In the genomic region with DNA sequence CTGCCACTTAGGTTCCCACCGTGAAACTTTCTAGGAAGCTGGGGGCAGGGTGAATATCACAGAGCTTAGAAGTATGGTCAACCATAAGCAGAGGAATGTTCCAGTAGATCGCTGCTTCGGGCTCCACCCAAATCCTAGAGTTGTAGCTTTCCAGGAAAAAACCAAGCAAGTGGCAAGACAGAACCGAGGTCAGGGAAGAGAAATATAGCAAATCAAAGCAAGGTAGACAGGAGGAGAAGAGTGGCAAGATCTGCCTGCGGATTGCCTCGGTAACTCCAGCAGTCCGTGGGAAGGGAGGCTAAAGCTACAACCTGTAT, we compare ENCODE assay signal across 8 mouse cellular contexts. TPM values are rescaled to one million over a fixed set of nuclear protein-coding genes. Genes with fewer than 3 reads are reported as not detected.
DNase-seq lines count a peak whose midpoint lies in the region; ATAC-seq and TF ChIP-seq lines count a peak whose summit lies in the region.

No protein-coding gene starts in this region.

- WGBS in heart, embryonic 11.5 days (ENCODE audit: insufficient replicate concordance): 58% methylated on average over 7 of the region's 7 CpGs
- WGBS in lung, embryonic 16.5 days: 61% methylated on average over 7 of the region's 7 CpGs
- WGBS in intestine, postnatal 0 days: 59% methylated on average over 7 of the region's 7 CpGs
- 58% methylated on average over 7 of the region's 7 CpGs for WGBS in stomach, embryonic 15.5 days

- no peaks in the 10 kb centered on the region for H3K36me3 ChIP-seq in heart, embryonic 11.5 days (ENCODE audit: control insufficient read depth, insufficient read depth, low read length)
- no peaks in the 10 kb centered on the region for H3K36me3 ChIP-seq in lung, embryonic 16.5 days (ENCODE audit: control insufficient read depth, insufficient read depth, low read length)
- H3K36me3 ChIP-seq in intestine, postnatal 0 days (ENCODE audit: control insufficient read depth, insufficient read depth): no peaks in the 10 kb centered on the region
- no peaks in the 10 kb centered on the region for H3K36me3 ChIP-seq in stomach, embryonic 15.5 days

- no peak for TF ChIP-seq CTCF in intestine, postnatal 0 days (IDR thresholded peaks at IDR 0.05; ENCODE audit: low read depth)

- ATAC-seq in heart, embryonic 11.5 days (replicated peaks; ENCODE audit: insufficient number of reproducible peaks, low FRiP score, low TSS enrichment): no peak
- no peak for ATAC-seq in lung, embryonic 16.5 days (ENCODE audit: low read depth)
- ATAC-seq in intestine, postnatal 0 days: no peak
- ATAC-seq in stomach, embryonic 15.5 days (ENCODE audit: insufficient read depth, low FRiP score, low read depth): no peak

- H3K4me3 ChIP-seq in heart, embryonic 11.5 days (ENCODE audit: low read depth, low read length): peak overlapping the region; percentile 29; the same call in 1 of the 2 replicates
- peak overlapping the region; percentile 19; the same call in 1 of the 2 replicates for H3K4me3 ChIP-seq in lung, embryonic 16.5 days (ENCODE audit: low read length)
- H3K4me3 ChIP-seq in intestine, postnatal 0 days (ENCODE audit: low read depth, low read length): peak overlapping the region; percentile 4; the same call in 1 of the 2 replicates
- peak overlapping the region; percentile 15 for H3K4me3 ChIP-seq in stomach, embryonic 15.5 days (replicated peaks)

- peak overlapping the region; percentile 59 for H3K4me2 ChIP-seq in heart, embryonic 11.5 days
- peak overlapping the region; percentile 48 for H3K4me2 ChIP-seq in lung, embryonic 16.5 days (ENCODE audit: low read depth, low read length)
- peak overlapping the region; percentile 49 for H3K4me2 ChIP-seq in intestine, postnatal 0 days (replicated peaks; ENCODE audit: low read depth)
- peak overlapping the region; percentile 41; the same call in 1 of the 2 replicates for H3K4me2 ChIP-seq in stomach, embryonic 15.5 days

- no peak for DNase-seq in heart, postnatal 4 days
- DNase-seq in lung, postnatal 25 days (ENCODE audit: low spot score): no peak
- no peak for DNase-seq in ovary, adult 18-20 months (ENCODE audit: low spot score)
- DNase-seq in left cerebral cortex, postnatal 25 days (ENCODE audit: low spot score in 2 of 2): no peak

- no peak overlapping the region for H3K9ac ChIP-seq in heart, embryonic 11.5 days (ENCODE audit: low read depth, low read length)
- peak overlapping the region; percentile 42; the same call in 1 of the 2 replicates for H3K9ac ChIP-seq in lung, embryonic 16.5 days (ENCODE audit: low read length)
- no peak overlapping the region for H3K9ac ChIP-seq in intestine, postnatal 0 days (ENCODE audit: low read depth, low read length)
- no peak overlapping the region for H3K9ac ChIP-seq in stomach, embryonic 15.5 days

- no peak overlapping the region for H3K27ac ChIP-seq in heart, embryonic 11.5 days (ENCODE audit: low read depth, low read length)
- no peak overlapping the region for H3K27ac ChIP-seq in lung, embryonic 16.5 days (ENCODE audit: low read length)
- no peak overlapping the region for H3K27ac ChIP-seq in intestine, postnatal 0 days (ENCODE audit: low read depth, low read length)
- no peak overlapping the region for H3K27ac ChIP-seq in stomach, embryonic 15.5 days

- H3K9me3 ChIP-seq in heart, embryonic 11.5 days (replicated peaks; ENCODE audit: control insufficient read depth, low read length): no peaks in the 10 kb centered on the region
- peaks cover 2% of the 10 kb centered on the region for H3K9me3 ChIP-seq in lung, embryonic 16.5 days (ENCODE audit: control insufficient read depth, low read length)
- H3K9me3 ChIP-seq in intestine, postnatal 0 days (ENCODE audit: control insufficient read depth): no peaks in the 10 kb centered on the region
- no peaks in the 10 kb centered on the region for H3K9me3 ChIP-seq in stomach, embryonic 15.5 days

- intact Hi-C loops in left cerebral cortex, postnatal 25 days (cut with DNase I): no loop called here

- peaks cover 23% of the 10 kb centered on the region for H3K4me1 ChIP-seq in heart, embryonic 11.5 days (ENCODE audit: control insufficient read depth, insufficient read depth, low read length)
- peaks cover 7% of the 10 kb centered on the region for H3K4me1 ChIP-seq in lung, embryonic 16.5 days (replicated peaks; ENCODE audit: control insufficient read depth, insufficient read depth, low read length)
- H3K4me1 ChIP-seq in intestine, postnatal 0 days (replicated peaks; ENCODE audit: control insufficient read depth, insufficient read depth, low read length): no peaks in the 10 kb centered on the region
- H3K4me1 ChIP-seq in stomach, embryonic 15.5 days: no peaks in the 10 kb centered on the region

- no peaks in the 10 kb centered on the region; the same call in 1 of the 2 replicates for H3K27me3 ChIP-seq in heart, embryonic 11.5 days (ENCODE audit: control insufficient read depth, insufficient read depth, low read length)
- no peaks in the 10 kb centered on the region for H3K27me3 ChIP-seq in lung, embryonic 16.5 days (ENCODE audit: control insufficient read depth, insufficient read depth, low read depth, low read length)
- H3K27me3 ChIP-seq in intestine, postnatal 0 days (replicated peaks; ENCODE audit: control insufficient read depth, insufficient read depth, low read length): no peaks in the 10 kb centered on the region
- H3K27me3 ChIP-seq in stomach, embryonic 15.5 days (replicated peaks): no peaks in the 10 kb centered on the region

RNA-seq across cellular contexts. Expression of gene Batf, which starts 0.7 kb away (rescaled TPM):
- 4.5 and 6.7 TPM in 2 replicates for polyA plus RNA-seq in heart, embryonic 11.5 days (2014; fragmentation: Nextera tagmentation; extraction: Ambion mirVana)
- total RNA-seq in heart, postnatal 4 days (2021): 1 to 10 TPM in 1 of 2 experiments, under 1 TPM in 1; 0.74 to 1.5 TPM
- 5.4 and 5.7 TPM in 2 replicates for polyA plus RNA-seq in lung, embryonic 16.5 days (2015; fragmentation: Nextera tagmentation; extraction: Ambion mirVana)
- 2.5 and 3.0 TPM in 2 replicates for polyA plus RNA-seq in intestine, postnatal 0 days (2015; fragmentation: Nextera tagmentation; extraction: Ambion mirVana)
- polyA plus RNA-seq in stomach, embryonic 15.5 days (2015; fragmentation: Nextera tagmentation; extraction: Ambion mirVana): 3.4 and 5.3 TPM in 2 replicates
- total RNA-seq in left cerebral cortex, postnatal 25 days (2021): under 1 TPM; 0.71 to 0.78 TPM

RNA-seq across cellular contexts. Expression of gene Flvcr2, which starts 59.2 kb away (rescaled TPM):
- polyA plus RNA-seq in heart, embryonic 11.5 days (2014; fragmentation: Nextera tagmentation; extraction: Ambion mirVana): 5.8 and 6.9 TPM in 2 replicates
- 1 to 10 TPM; 4.9 to 6.0 TPM for total RNA-seq in heart, postnatal 4 days (2021)
- 6.5 and 8.3 TPM in 2 replicates for polyA plus RNA-seq in lung, embryonic 16.5 days (2015; fragmentation: Nextera tagmentation; extraction: Ambion mirVana)
- polyA plus RNA-seq in intestine, postnatal 0 days (2015; fragmentation: Nextera tagmentation; extraction: Ambion mirVana): 12.2 and 14.9 TPM in 2 replicates
- polyA plus RNA-seq in stomach, embryonic 15.5 days (2015; fragmentation: Nextera tagmentation; extraction: Ambion mirVana): 2.0 and 2.2 TPM in 2 replicates
- total RNA-seq in left cerebral cortex, postnatal 25 days (2021): 1 to 10 TPM; 2.6 TPM
